Mouse (Mus musculus) olfactory bulb, adult 2 months (tissue): ENCODE results near the gene Cubn.

ENCODE experiments used
- CTCF ChIP-seq: fragments of 200-500 bp; IDR thresholded peaks from 2 replicates; pipeline ENCODE4 v1.5.1; 2012; ENCODE audit warnings: low read depth, mild to moderate bottlenecking, low read length, moderate library complexity; ENCODE audit not compliant: insufficient read depth
- POLR2A ChIP-seq: fragments of 200-500 bp; IDR thresholded peaks from 2 replicates; pipeline ENCODE4 v1.6.1; 2012; ENCODE audit warnings: mild to moderate bottlenecking, low read depth, low read length, moderate library complexity; ENCODE audit not compliant: insufficient read depth

DNA sequence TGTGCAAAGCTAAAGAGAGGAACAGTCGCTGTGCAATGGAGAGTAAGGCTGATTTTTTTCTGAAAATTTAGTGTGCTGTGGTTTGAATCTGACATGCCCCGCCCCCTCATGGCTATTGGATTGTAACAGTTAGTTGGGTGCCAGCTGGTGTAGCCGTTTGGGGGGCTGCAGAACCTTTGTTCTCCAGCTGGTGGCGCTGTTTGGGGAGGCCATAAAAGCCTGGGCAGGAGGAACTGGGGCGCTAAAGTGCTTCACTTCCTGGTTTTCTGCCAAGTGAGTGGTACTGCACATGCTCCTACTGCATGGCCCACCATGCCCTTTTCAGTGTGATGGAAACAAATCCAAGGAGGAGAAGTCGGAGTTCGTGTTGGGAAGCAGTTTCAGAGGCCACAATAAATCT, 215.7 kb downstream of the Cubn start:
- TF ChIP-seq POLR2A (no peak), CTCF (no peak)
